Mouse (Mus musculus): ENCODE data around the gene Gm13212. TPM values are rescaled to one million over a fixed set of nuclear protein-coding genes. Genes with fewer than 3 reads are reported as not detected.
"Not testable (repeated sequence)": the region's sequence is repeated elsewhere in the genome, so short reads cannot be mapped to it uniquely, and the experiment has no call there.

The Gm13212 gene
- 1.2 and 1.4 TPM in 2 replicates for polyA plus RNA-seq (2015; fragmentation: Nextera tagmentation; extraction: Ambion mirVana)

- H3K9me3 ChIP-seq (ENCODE audit: low read length); H3K27me3 ChIP-seq (ENCODE audit: insufficient read depth, low read length); H3K4me1 ChIP-seq (ENCODE audit: insufficient read depth); H3K27ac ChIP-seq (ENCODE audit: low read depth); H3K36me3 ChIP-seq (replicated peaks; ENCODE audit: insufficient read depth, low read length): not testable (repeated sequence)
- Histone ChIP-seq H3K4me3 (ENCODE audit: low read depth, low read length) (peak within 1 kb of the TSS; percentile 33), H3K4me2 (ENCODE audit: low read depth, low read length) (peak within 1 kb of the TSS; percentile 38; the same call in 1 of the 2 replicates), H3K9ac (replicated peaks) (0 out of 2 replicates have a peak within 1 kb of the TSS, but pooled peaks have one; percentile 21)
- peak; percentile 34 for DNase-seq
- peak; percentile 73 for ATAC-seq
- WGBS (ENCODE audit: insufficient replicate concordance) = 11% methylated on average over 11 of the region's 11 CpGs
Measured at GRCm38 (mm10) chr4:145585078-145585477, at the start of gene Gm13212. Gm13212 (plus strand) TSS chr4:145585166.

GRCm38 (mm10) chr4:145543861-145544260 is 41.1 kb upstream of the Gm13212 start:
- not testable (repeated sequence) for H3K4me2 ChIP-seq (ENCODE audit: low read depth, low read length)
- WGBS (ENCODE audit: insufficient replicate concordance) = 67% methylated on average over 5 of the region's 5 CpGs

GRCm38 (mm10) chr4:145545106-145545505 is 39.9 kb upstream of the Gm13212 start:
- H3K4me3 ChIP-seq (ENCODE audit: low read depth, low read length); H3K4me2 ChIP-seq (ENCODE audit: low read depth, low read length); DNase-seq; H3K27ac ChIP-seq (ENCODE audit: low read depth); H3K36me3 ChIP-seq (replicated peaks; ENCODE audit: insufficient read depth, low read length); H3K9me3 ChIP-seq (ENCODE audit: low read length); ATAC-seq; H3K9ac ChIP-seq (replicated peaks); H3K27me3 ChIP-seq (ENCODE audit: insufficient read depth, low read length); H3K4me1 ChIP-seq (ENCODE audit: insufficient read depth): not testable (repeated sequence)
- TF ChIP-seq CTCF (IDR thresholded peaks at IDR 0.05; ENCODE audit: low read depth) = 0 out of 2 replicates have a peak, but pooled peaks have one; percentile 18
- WGBS (ENCODE audit: insufficient replicate concordance) = 20% methylated on average over 2 of the region's 2 CpGs

More at GRCm38 (mm10) chr4:145543861-145544260, 41.1 kb upstream of the Gm13212 start:
- ATAC-seq; H3K27ac ChIP-seq (ENCODE audit: low read depth); H3K4me3 ChIP-seq (ENCODE audit: low read depth, low read length); H3K36me3 ChIP-seq (replicated peaks; ENCODE audit: insufficient read depth, low read length); H3K4me1 ChIP-seq (ENCODE audit: insufficient read depth); H3K27me3 ChIP-seq (ENCODE audit: insufficient read depth, low read length); H3K9me3 ChIP-seq (ENCODE audit: low read length); H3K9ac ChIP-seq (replicated peaks); DNase-seq: not testable (repeated sequence)

- not testable (repeated sequence) for H3K36me3 ChIP-seq (replicated peaks; ENCODE audit: insufficient read depth, low read length); H3K4me2 ChIP-seq (ENCODE audit: low read depth, low read length); ATAC-seq; H3K9me3 ChIP-seq (ENCODE audit: low read length); H3K9ac ChIP-seq (replicated peaks); H3K4me1 ChIP-seq (ENCODE audit: insufficient read depth); H3K27me3 ChIP-seq (ENCODE audit: insufficient read depth, low read length); H3K27ac ChIP-seq (ENCODE audit: low read depth); DNase-seq; H3K4me3 ChIP-seq (ENCODE audit: low read depth, low read length)
- 69% methylated on average over 6 of the region's 6 CpGs for WGBS (ENCODE audit: insufficient replicate concordance)
Measured at GRCm38 (mm10) chr4:145545734-145546349, 39.1 kb upstream of the Gm13212 start.

- not testable (repeated sequence) for H3K4me1 ChIP-seq (ENCODE audit: insufficient read depth); H3K27ac ChIP-seq (ENCODE audit: low read depth); DNase-seq; H3K9me3 ChIP-seq (ENCODE audit: low read length); H3K4me3 ChIP-seq (ENCODE audit: low read depth, low read length); H3K4me2 ChIP-seq (ENCODE audit: low read depth, low read length); H3K27me3 ChIP-seq (ENCODE audit: insufficient read depth, low read length); ATAC-seq; H3K9ac ChIP-seq (replicated peaks); H3K36me3 ChIP-seq (replicated peaks; ENCODE audit: insufficient read depth, low read length)
- 85% methylated on average over 3 of the region's 3 CpGs for WGBS (ENCODE audit: insufficient replicate concordance)
Measured at GRCm38 (mm10) chr4:145546477-145546876, 38.5 kb upstream of the Gm13212 start.

GRCm38 (mm10) chr4:145556680-145557079 is 28.3 kb upstream of the Gm13212 start:
- no peak overlapping the region for H3K4me2 ChIP-seq (ENCODE audit: low read depth, low read length)
- H3K27me3 ChIP-seq (ENCODE audit: insufficient read depth, low read length) = no peaks in the 10 kb centered on the region
- no peak overlapping the region for H3K27ac ChIP-seq (ENCODE audit: low read depth)
- no peak overlapping the region for H3K4me3 ChIP-seq (ENCODE audit: low read depth, low read length)
- H3K4me1 ChIP-seq (ENCODE audit: insufficient read depth) = no peaks in the 10 kb centered on the region
- TF ChIP-seq EP300 (IDR thresholded peaks at IDR 0.05; ENCODE audit: low read depth) = no peak
- no peak for TF ChIP-seq CTCF (IDR thresholded peaks at IDR 0.05; ENCODE audit: low read depth)
- WGBS (ENCODE audit: insufficient replicate concordance) = 65% methylated on average over 1 of the region's 1 CpGs
- DNase-seq = no peak
- H3K9ac ChIP-seq (replicated peaks) = no peak overlapping the region
- ATAC-seq = no peak
- H3K36me3 ChIP-seq (replicated peaks; ENCODE audit: insufficient read depth, low read length) = no peaks in the 10 kb centered on the region
- H3K9me3 ChIP-seq (ENCODE audit: low read length) = peaks cover 2% of the 10 kb centered on the region; the same call in 1 of the 2 replicates
